Comparison of ENCODE assay signal across 9 mouse cellular contexts in the genomic region with DNA sequence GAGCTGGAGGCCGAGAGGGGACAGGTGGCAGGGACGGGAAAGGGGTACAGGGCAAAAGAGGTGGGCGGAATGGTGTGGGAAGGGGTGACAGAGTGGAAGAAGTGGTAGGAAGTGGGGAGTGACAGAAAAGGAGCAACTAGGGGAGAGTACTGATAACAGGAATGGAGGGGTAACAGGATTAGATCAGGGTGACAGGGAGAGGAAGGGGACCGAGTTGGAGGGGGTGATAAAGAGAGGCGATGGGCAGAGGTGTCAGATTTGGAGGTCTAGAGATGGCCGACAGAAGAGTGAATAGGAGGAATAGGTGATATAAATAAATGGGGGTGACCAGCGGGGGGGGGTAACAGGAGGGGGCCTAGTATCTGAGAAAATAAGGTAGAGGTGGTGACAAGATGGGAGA. TPM values are rescaled to one million over a fixed set of nuclear protein-coding genes. Genes with fewer than 3 reads are reported as not detected.
DNase-seq lines count a peak whose midpoint lies in the region; ATAC-seq and TF ChIP-seq lines count a peak whose summit lies in the region.
"Had no signal": no experiment of that assay in that cellular context is flagged by ENCODE, and none has a peak within 500 bp of the region (broad histone marks: within the 10 kb centered on the region; RNA-seq: fewer than 3 reads in every experiment).

No protein-coding gene starts in this region.

- H3K27me3 ChIP-seq in embryonic facial prominence, embryonic 14.5 days (replicated peaks; ENCODE audit: control insufficient read depth, insufficient read depth, low read length): no peaks in the 10 kb centered on the region
- no peaks in the 10 kb centered on the region for H3K27me3 ChIP-seq in intestine, embryonic 16.5 days (replicated peaks; ENCODE audit: control insufficient read depth, insufficient read depth, low read length)
- H3K27me3 ChIP-seq in neural tube, embryonic 13.5 days: no peaks in the 10 kb centered on the region

- WGBS in lung, adult 2 months: 1% methylated on average over 7 of the region's 7 CpGs
- WGBS in embryonic facial prominence, embryonic 14.5 days: 7% methylated on average over 7 of the region's 7 CpGs
- WGBS in intestine, embryonic 16.5 days: 3% methylated on average over 7 of the region's 7 CpGs
- WGBS in neural tube, embryonic 13.5 days: 7% methylated on average over 7 of the region's 7 CpGs

- H3K4me2 ChIP-seq in embryonic facial prominence, embryonic 14.5 days (ENCODE audit: low read depth, low read length): peak overlapping the region; percentile 92
- peak overlapping the region; percentile 80 for H3K4me2 ChIP-seq in intestine, embryonic 16.5 days (ENCODE audit: low read depth, low read length)
- H3K4me2 ChIP-seq in neural tube, embryonic 13.5 days: peak overlapping the region; percentile 88

- no peak for DNase-seq in lung, adult 2 months
- DNase-seq in lung, postnatal 25 days (ENCODE audit: low spot score): no peak
- DNase-seq in embryonic facial prominence, embryonic 14.5 days (ENCODE audit: low spot score): no peak
- no peak for DNase-seq in gastrocnemius, postnatal 10 days
- DNase-seq in kidney, adult 11 months: no peak
- no peak for DNase-seq in left cerebral cortex, adult 8-10 months (ENCODE audit: low spot score in 2 of 2)

- peak overlapping the region; percentile 71 for H3K4me3 ChIP-seq in lung, adult 2 months (replicated peaks; ENCODE audit: extremely low read depth, low read depth, low read length)
- peak overlapping the region; percentile 69 for H3K4me3 ChIP-seq in embryonic facial prominence, embryonic 14.5 days (ENCODE audit: low read depth, low read length)
- H3K4me3 ChIP-seq in intestine, embryonic 16.5 days (ENCODE audit: low read length): peak overlapping the region; percentile 87
- peak overlapping the region; percentile 71 for H3K4me3 ChIP-seq in neural tube, embryonic 13.5 days

- TF ChIP-seq POLR2A in lung, adult 2 months (IDR thresholded peaks at IDR 0.05; ENCODE audit: borderline replicate concordance, extremely low read depth, low read depth, low read length): no peak

- ATAC-seq in embryonic facial prominence, embryonic 14.5 days (ENCODE audit: low read depth): no peak
- ATAC-seq in intestine, embryonic 16.5 days: no peak
- ATAC-seq in neural tube, embryonic 13.5 days (ENCODE audit: low read depth): 0 out of 2 replicates have a peak, but pooled peaks have one; percentile 1

- H3K4me1 ChIP-seq in lung, adult 2 months (ENCODE audit: control insufficient read depth, insufficient read depth, low read length): peaks cover 11% of the 10 kb centered on the region
- H3K4me1 ChIP-seq in embryonic facial prominence, embryonic 14.5 days (ENCODE audit: control insufficient read depth, insufficient read depth, low read length): peaks cover 10% of the 10 kb centered on the region
- H3K4me1 ChIP-seq in intestine, embryonic 16.5 days (ENCODE audit: control insufficient read depth, insufficient read depth, low read length): peaks cover 22% of the 10 kb centered on the region
- peaks cover 39% of the 10 kb centered on the region for H3K4me1 ChIP-seq in neural tube, embryonic 13.5 days (replicated peaks)

- no peaks in the 10 kb centered on the region for H3K9me3 ChIP-seq in embryonic facial prominence, embryonic 14.5 days (ENCODE audit: control insufficient read depth, low read length)
- no peaks in the 10 kb centered on the region for H3K9me3 ChIP-seq in intestine, embryonic 16.5 days (ENCODE audit: control insufficient read depth, low read length)
- no peaks in the 10 kb centered on the region for H3K9me3 ChIP-seq in neural tube, embryonic 13.5 days

- peak overlapping the region; percentile 80 for H3K9ac ChIP-seq in embryonic facial prominence, embryonic 14.5 days (ENCODE audit: low read depth, low read length)
- H3K9ac ChIP-seq in intestine, embryonic 16.5 days (ENCODE audit: low read depth, low read length): peak overlapping the region; percentile 94
- H3K9ac ChIP-seq in neural tube, embryonic 13.5 days: peak overlapping the region; percentile 82

- peak overlapping the region; percentile 75 for H3K27ac ChIP-seq in embryonic facial prominence, embryonic 14.5 days (replicated peaks; ENCODE audit: low read depth, low read length)
- H3K27ac ChIP-seq in intestine, embryonic 16.5 days (ENCODE audit: low read length): peak overlapping the region; percentile 79
- peak overlapping the region; percentile 91 for H3K27ac ChIP-seq in neural tube, embryonic 13.5 days (replicated peaks)

- TF ChIP-seq CTCF in lung, adult 2 months (IDR thresholded peaks at IDR 0.05; ENCODE audit: insufficient read depth, low read length): no peak

- H3K36me3 ChIP-seq in embryonic facial prominence, embryonic 14.5 days (ENCODE audit: control insufficient read depth, insufficient read depth, low read length): peaks cover 30% of the 10 kb centered on the region
- peaks cover 2% of the 10 kb centered on the region for H3K36me3 ChIP-seq in intestine, embryonic 16.5 days (ENCODE audit: control insufficient read depth, insufficient read depth, low read length)
- peaks cover 29% of the 10 kb centered on the region for H3K36me3 ChIP-seq in neural tube, embryonic 13.5 days

RNA-seq across cellular contexts. Expression of a gene that starts 1.1 kb away (rescaled TPM):
- 96.1 and 107 TPM in 2 replicates for polyA plus RNA-seq in lung, adult 2 months (2012; rRNA removed)
- polyA plus RNA-seq in embryonic facial prominence, embryonic 14.5 days (2014; fragmentation: Nextera tagmentation; extraction: Ambion mirVana): 48.8 and 49.0 TPM in 2 replicates
- polyA plus RNA-seq in intestine, embryonic 16.5 days (2015; fragmentation: Nextera tagmentation; extraction: Ambion mirVana): 17.3 and 19.9 TPM in 2 replicates
- 40.2 and 43.4 TPM in 2 replicates for polyA plus RNA-seq in neural tube, embryonic 13.5 days (2015; fragmentation: Nextera tagmentation; extraction: Ambion mirVana)
- 10 to 100 TPM; 65.7 to 73.4 TPM for total RNA-seq in gastrocnemius, postnatal 10 days (2021)
- total RNA-seq in left cerebral cortex, adult 8-10 months (2022): 100 to 1,000 TPM; 196 to 238 (median 227) TPM

RNA-seq across cellular contexts. Expression of a gene that starts 18.0 kb away (rescaled TPM):
- 41.1 and 51.4 TPM in 2 replicates for polyA plus RNA-seq in lung, adult 2 months (2012; rRNA removed)
- polyA plus RNA-seq in embryonic facial prominence, embryonic 14.5 days (2014; fragmentation: Nextera tagmentation; extraction: Ambion mirVana): 23.3 and 26.0 TPM in 2 replicates
- polyA plus RNA-seq in intestine, embryonic 16.5 days (2015; fragmentation: Nextera tagmentation; extraction: Ambion mirVana): 6.6 and 7.9 TPM in 2 replicates
- 4.9 and 8.0 TPM in 2 replicates for polyA plus RNA-seq in neural tube, embryonic 13.5 days (2015; fragmentation: Nextera tagmentation; extraction: Ambion mirVana)
- total RNA-seq in gastrocnemius, postnatal 10 days (2021): 10 to 100 TPM; 14.9 to 18.4 TPM
- 10 to 100 TPM; 61.3 to 75.7 (median 69.9) TPM for total RNA-seq in left cerebral cortex, adult 8-10 months (2022)

RNA-seq across cellular contexts. Expression of a gene that starts 29.2 kb away (rescaled TPM):
- 42.7 and 49.1 TPM in 2 replicates for polyA plus RNA-seq in lung, adult 2 months (2012; rRNA removed)
- 173 and 200 TPM in 2 replicates for polyA plus RNA-seq in embryonic facial prominence, embryonic 14.5 days (2014; fragmentation: Nextera tagmentation; extraction: Ambion mirVana)
- polyA plus RNA-seq in intestine, embryonic 16.5 days (2015; fragmentation: Nextera tagmentation; extraction: Ambion mirVana): 175 and 180 TPM in 2 replicates
- 525 and 535 TPM in 2 replicates for polyA plus RNA-seq in neural tube, embryonic 13.5 days (2015; fragmentation: Nextera tagmentation; extraction: Ambion mirVana)
- total RNA-seq in gastrocnemius, postnatal 10 days (2021): 10 to 100 TPM in 1 of 2 experiments, 1 to 10 TPM in 1; 7.5 to 12.3 TPM
- total RNA-seq in left cerebral cortex, adult 8-10 months (2022): 10 to 100 TPM; 29.5 to 38.7 (median 32.2) TPM

RNA-seq across cellular contexts. Expression of a gene that starts 30.9 kb away (rescaled TPM):
- 104 and 116 TPM in 2 replicates for polyA plus RNA-seq in lung, adult 2 months (2012; rRNA removed)
- polyA plus RNA-seq in embryonic facial prominence, embryonic 14.5 days (2014; fragmentation: Nextera tagmentation; extraction: Ambion mirVana): 14.3 and 14.8 TPM in 2 replicates
- polyA plus RNA-seq in intestine, embryonic 16.5 days (2015; fragmentation: Nextera tagmentation; extraction: Ambion mirVana): 4.0 and 5.9 TPM in 2 replicates
- 16.5 and 16.8 TPM in 2 replicates for polyA plus RNA-seq in neural tube, embryonic 13.5 days (2015; fragmentation: Nextera tagmentation; extraction: Ambion mirVana)
- 10 to 100 TPM; 51.1 to 60.2 TPM for total RNA-seq in gastrocnemius, postnatal 10 days (2021)
- 100 to 1,000 TPM; 214 to 232 (median 222) TPM for total RNA-seq in left cerebral cortex, adult 8-10 months (2022)

RNA-seq across cellular contexts. Expression of a gene that starts 32.6 kb away (rescaled TPM):
- polyA plus RNA-seq in lung, adult 2 months (2012; rRNA removed): not detected in 2 replicates
- polyA plus RNA-seq in embryonic facial prominence, embryonic 14.5 days (2014; fragmentation: Nextera tagmentation; extraction: Ambion mirVana): 0.77 and 1.3 TPM in 2 replicates
- polyA plus RNA-seq in intestine, embryonic 16.5 days (2015; fragmentation: Nextera tagmentation; extraction: Ambion mirVana): 0.56 and 0.93 TPM in 2 replicates
- polyA plus RNA-seq in neural tube, embryonic 13.5 days (2015; fragmentation: Nextera tagmentation; extraction: Ambion mirVana): 2.1 and 2.9 TPM in 2 replicates
- not detected for total RNA-seq in gastrocnemius, postnatal 10 days (2021)
- total RNA-seq in left cerebral cortex, adult 8-10 months (2022): not detected
- polyA plus RNA-seq: large intestine, adult 2 months had no signal
